Mouse (Mus musculus) cerebellum, adult 8-10 months (tissue): Measurements from ENCODE around the gene Sh3bp4.

Experiments used
- DNase-seq: peaks from one replicate; pipeline ENCODE4 v3.0.0; 2022

Gene Sh3bp4

DNA sequence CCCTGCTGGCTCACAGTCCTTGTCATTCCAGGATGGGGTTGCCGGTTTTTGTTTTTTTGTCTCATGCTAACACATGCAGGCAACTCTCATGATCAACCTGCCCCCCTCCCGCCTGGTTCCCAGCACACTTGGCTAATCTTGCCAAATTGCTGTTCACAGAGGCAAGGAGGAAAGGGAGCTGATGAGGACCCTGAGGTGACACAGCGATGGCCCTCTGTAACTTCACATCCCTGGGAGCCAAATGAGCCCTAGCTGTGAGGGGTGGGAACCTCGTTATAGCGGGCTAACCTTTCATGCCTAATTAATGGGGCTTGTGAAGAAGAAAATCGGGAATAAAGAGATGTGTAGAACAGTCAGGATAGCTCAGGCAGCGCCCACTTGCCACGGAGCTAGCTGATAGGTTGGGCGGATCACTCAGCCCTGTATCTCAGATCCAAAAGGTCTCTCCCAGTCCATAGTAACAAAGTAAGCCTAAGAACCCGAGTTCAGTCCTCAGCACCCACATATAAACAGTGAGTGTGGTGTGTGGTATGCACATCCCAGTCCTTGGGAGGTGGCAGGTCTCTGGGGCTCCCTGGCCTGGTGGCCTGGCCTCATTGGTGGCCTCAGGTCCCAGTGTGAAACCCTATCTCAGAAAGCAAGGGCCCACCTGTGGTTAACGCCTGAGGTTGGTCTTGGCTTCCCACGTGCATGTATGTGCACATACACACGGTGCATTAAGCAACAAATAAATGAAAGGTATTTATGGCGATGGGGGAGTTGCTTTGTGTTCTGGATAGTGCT lies 25.6 kb downstream of the Sh3bp4 start:
- DNase-seq = no peak

DNA sequence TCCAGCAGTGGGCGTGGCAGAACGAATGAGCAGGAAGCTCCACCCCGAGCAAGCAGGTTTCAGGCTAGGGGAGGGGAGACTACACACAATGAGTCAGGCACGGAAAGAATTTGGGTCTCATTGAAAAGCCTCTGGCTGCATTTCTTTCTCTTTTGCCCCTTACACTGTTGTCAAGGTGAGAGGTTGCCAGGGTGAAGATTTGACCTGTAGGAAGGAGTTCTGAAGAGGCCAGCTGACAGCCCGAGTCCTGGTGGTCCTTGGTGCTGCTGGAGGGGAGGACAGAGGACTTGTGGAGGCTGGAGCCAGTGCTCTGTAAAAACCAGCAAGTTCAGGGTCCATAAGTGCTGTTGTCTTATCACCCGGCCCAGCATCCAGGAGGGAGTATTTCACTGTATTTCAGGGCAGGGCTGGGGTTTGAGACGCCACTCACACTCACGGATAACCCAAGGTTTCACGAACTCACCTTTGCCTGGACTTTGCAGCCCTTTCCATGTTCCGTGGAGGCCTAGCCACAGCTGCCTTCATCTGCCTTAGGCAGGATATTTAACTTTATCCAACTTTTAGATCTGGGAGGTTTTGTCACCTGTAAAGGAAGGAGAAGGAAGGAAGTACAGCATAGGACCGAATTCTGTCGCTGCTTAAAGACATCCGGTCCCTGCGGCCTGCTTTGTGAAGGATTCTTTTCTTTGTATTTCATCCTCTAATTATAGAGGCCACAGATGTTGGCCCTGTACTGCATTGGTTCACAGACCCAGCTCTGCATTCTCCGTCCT lies 32.2 kb downstream of the Sh3bp4 start:
- no peak for DNase-seq

DNA sequence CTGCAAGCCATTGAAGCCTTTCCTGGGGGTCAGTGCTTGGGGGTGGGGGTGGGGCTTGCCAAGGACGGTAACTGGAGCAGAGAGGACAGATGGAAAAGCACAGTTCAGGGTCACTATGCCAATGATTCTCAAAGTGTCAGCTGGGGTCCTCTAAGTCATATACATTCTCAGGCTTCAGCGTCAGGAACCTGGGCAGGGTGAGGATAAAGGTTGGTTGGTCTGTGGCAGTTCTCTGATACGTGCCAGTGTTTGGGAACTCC lies 32.7 kb downstream of the Sh3bp4 start:
- no peak for DNase-seq

GRCm38 (mm10) chr1:89103505-89103904 lies 33.3 kb downstream of the Sh3bp4 start:
- DNase-seq = no peak

- no peak for DNase-seq
Measured at GRCm38 (mm10) chr1:89104066-89104765, 34.0 kb downstream of the Sh3bp4 start.

- no peak for DNase-seq
Measured at GRCm38 (mm10) chr1:89105891-89106830, 35.9 kb downstream of the Sh3bp4 start.

- no peak for DNase-seq
Measured at GRCm38 (mm10) chr1:89107466-89107865, 37.3 kb downstream of the Sh3bp4 start.

DNA sequence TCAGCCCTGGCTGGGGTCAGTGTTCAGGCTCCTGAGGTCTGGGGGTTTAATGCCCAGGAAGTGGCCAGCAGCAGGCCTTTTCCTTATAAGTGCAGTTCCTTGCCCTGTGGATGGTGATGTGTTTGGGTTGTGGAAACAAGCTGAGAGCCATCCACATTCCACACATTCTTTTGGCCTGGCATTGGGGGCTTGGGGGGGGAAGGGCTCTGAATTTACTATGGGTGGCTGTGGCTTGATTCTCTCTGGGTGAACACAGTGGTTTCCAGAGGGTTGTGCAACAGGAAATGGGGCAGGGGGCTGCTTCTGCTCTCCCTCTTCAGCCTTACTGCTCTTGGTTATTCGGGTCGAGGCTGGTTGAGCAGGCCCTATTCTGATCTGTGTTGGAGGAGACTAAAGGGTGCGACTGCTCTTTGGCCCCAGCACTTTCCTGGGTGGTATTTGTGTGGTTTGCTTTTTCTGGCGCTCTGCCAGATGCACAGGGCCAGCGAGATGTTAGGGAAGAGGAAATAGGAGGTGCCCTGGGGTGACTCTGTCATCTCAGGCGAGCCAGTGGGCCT lies 38.2 kb downstream of the Sh3bp4 start:
- no peak for DNase-seq

DNA sequence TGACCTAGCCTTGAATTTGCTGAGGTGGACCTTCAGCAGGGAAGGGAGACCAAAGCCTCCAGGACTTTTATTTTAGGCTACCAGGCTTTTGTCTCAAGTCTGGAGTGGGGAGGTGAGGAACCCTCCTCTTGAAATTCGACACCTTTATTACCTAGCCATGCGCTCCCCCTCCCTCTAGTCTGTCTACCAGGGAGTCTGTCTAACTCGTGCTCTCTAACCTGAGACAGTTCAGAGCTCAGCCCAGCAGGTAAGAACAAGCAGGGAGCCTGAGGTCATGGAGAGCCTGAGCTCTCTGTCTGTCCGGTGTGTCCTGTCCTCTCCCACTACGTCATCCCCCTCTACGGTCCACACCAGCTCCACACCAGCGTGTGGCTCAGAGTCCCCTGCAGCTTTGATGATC lies 39.6 kb downstream of the Sh3bp4 start:
- DNase-seq = no peak

DNA sequence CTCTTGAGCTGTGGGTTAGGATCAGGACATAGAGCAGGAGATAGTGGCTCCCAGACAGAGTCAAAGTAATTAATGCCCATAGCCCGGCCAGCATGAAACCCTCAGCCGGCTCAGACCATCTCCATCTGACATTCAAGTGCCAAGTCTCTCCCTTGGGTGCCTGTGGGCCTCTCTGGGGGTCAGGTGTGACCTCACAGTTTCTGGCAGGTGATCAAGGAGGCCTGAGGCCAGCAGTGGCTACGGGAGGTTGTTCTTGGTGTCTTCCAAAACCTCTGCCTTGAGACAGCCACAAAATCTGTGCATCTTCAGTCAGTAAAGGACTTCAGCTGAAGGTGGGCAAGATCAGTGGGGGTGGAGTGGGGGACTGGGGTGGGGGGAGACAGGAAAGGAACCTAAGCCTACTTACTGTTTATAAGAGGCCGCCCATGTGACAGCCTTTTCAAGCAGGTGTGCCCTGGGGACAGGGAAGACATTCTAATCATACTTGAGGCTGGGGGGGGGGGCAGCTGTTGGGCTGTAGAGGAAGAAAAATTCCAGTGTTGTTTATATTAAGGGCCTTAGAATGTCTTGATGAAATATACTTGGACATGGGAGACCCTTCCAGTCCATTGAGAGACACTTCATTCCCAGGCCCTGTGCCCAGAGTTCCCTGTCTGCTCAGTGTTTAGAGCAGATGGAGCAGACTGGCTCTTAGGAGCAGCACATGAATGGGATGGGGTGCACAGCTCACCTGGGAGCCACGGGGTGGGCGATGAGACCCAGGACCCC lies 40.7 kb downstream of the Sh3bp4 start:
- DNase-seq = no peak

DNA sequence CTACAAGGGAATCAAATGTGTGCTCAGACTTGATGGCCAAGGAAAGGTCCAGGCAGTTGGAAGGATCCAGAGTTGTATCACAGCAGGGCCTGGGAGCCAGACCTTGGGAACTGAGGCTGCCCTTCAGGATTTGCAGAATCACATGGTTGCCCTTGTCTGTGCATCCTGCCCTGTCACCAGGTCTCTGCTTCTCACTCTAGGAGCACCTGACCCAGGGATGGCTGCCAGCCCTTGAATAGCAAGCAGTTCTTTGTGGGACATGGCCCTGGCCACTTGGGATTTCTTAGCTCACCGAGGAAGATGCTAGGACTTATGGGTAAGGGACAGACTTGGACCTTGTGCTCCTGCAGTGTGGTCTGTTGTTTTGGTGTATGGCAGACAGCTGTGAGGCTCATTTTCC lies 42.3 kb downstream of the Sh3bp4 start:
- DNase-seq = no peak

DNA sequence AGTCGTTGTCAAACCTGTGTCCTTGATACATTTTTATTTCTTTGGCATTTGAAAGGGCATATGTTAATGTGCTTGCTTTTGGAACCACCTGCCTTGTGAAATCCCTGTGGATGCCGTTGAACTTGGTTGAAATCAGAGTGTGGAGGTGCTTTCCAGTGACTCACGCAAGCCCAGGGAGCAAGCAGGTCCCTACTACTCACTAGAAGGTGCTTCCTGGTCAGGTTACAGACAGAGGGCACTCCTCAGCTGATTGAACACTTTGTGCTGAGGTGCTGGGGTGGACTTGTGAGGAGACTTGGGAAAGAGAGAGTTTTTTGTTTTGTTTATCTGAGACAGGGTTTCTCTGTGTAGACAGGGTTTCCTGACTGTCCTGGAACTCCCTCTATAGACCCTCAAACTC lies 43.5 kb downstream of the Sh3bp4 start:
- DNase-seq = no peak

- DNase-seq = no peak
Measured at GRCm38 (mm10) chr1:89117062-89117461, 46.8 kb downstream of the Sh3bp4 start.

- DNase-seq = no peak
Measured at GRCm38 (mm10) chr1:89118076-89118475, 47.9 kb downstream of the Sh3bp4 start.

- no peak for DNase-seq
Measured at GRCm38 (mm10) chr1:89118836-89119235, 48.6 kb downstream of the Sh3bp4 start.

DNA sequence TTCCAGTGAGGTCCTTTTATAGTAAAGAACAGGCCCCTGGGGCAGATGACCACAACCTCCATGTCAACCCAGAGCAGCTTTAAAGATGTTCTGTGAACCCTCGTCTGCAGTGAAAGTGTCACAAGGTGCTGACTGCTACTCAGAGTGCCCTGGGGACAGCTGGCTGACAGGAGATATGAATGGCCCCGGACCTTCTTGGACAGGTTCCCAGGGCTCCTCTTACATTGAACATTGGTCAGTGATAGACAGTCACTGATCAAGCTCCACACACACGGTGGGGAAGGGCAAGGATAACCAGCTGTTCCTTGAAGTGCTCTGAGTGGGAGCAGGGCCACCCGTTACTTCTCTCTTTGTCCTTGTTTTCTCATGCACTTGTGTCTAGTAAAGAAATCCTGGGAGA lies 50.1 kb downstream of the Sh3bp4 start:
- DNase-seq = no peak

- no peak for DNase-seq
Measured at GRCm38 (mm10) chr1:89121466-89121865, 51.3 kb downstream of the Sh3bp4 start.

- DNase-seq = no peak
Measured at GRCm38 (mm10) chr1:89122376-89122775, 52.2 kb downstream of the Sh3bp4 start.

GRCm38 (mm10) chr1:89124076-89124475 lies 53.9 kb downstream of the Sh3bp4 start:
- no peak for DNase-seq

- DNase-seq = no peak
Measured at GRCm38 (mm10) chr1:89127163-89127562, 56.9 kb downstream of the Sh3bp4 start.

- DNase-seq = no peak
Measured at GRCm38 (mm10) chr1:89130429-89130828, 60.2 kb downstream of the Sh3bp4 start.
